Mouse (Mus musculus) forebrain, embryonic 13.5 days (tissue): ENCODE data around the gene Syt1. TPM values are rescaled to one million over a fixed set of nuclear protein-coding genes. Genes with fewer than 3 reads are reported as not detected.

Experiments
- ATAC-seq: fragments of 200-750 bp; cut with Nextera tagmentation; 2 replicates; pipeline ENCODE4 v1.8.0; 2017
- H3K27ac ChIP-seq: fragments of 300-500 bp; sonication (generic); 2 replicates; pipeline ENCODE4 v1.5.1; 2015; ENCODE audit warnings: inconsistent platforms, mild to moderate bottlenecking, moderate library complexity
- H3K27me3 ChIP-seq: fragments of 300-500 bp; sonication (generic); 2 replicates; pipeline ENCODE4 v1.6.1; 2015; ENCODE audit warnings: mild to moderate bottlenecking, inconsistent platforms
- H3K36me3 ChIP-seq: fragments of 300-500 bp; sonication (generic); 2 replicates; pipeline ENCODE4 v1.6.1; 2015; ENCODE audit warnings: mild to moderate bottlenecking, inconsistent platforms; ENCODE audit not compliant: poor library complexity, severe bottlenecking
- H3K4me1 ChIP-seq: fragments of 300-500 bp; sonication (generic); 2 replicates; pipeline ENCODE4 v1.6.1; 2015; ENCODE audit warnings: inconsistent platforms
- H3K4me2 ChIP-seq: fragments of 300-500 bp; sonication (generic); 2 replicates; pipeline ENCODE4 v1.6.1; 2015; ENCODE audit warnings: inconsistent platforms, mild to moderate bottlenecking, moderate library complexity
- H3K4me3 ChIP-seq: fragments of 300-500 bp; sonication (generic); 2 replicates; pipeline ENCODE4 v1.5.1; 2015; ENCODE audit warnings: mild to moderate bottlenecking, inconsistent platforms
- H3K9ac ChIP-seq: fragments of 300-500 bp; sonication (generic); 2 replicates; pipeline ENCODE4 v1.6.1; 2015; ENCODE audit warnings: mild to moderate bottlenecking, inconsistent platforms
- H3K9me3 ChIP-seq: fragments of 300-500 bp; sonication (generic); replicated peaks from 2 replicates; pipeline ENCODE4 v1.6.1; 2016; ENCODE audit warnings: inconsistent platforms
- WGBS: fragments of 180-500 bp; shearing (Covaris S2); methylation state at CpG from one replicate; pipeline ENCODE4 v1.1.7; 2015; 5-methylcytosine and 5-hydroxymethylcytosine counted together
- polyA plus RNA-seq: library from polyadenylated mRNA; unstranded; fragments of >200 nt; fragmentation: Nextera tagmentation; extraction: Ambion mirVana; gene quantifications from 2 replicates; pipeline ENCODE4 v1.2.1, GENCODE M21; 2015

The Syt1 gene
- polyA plus RNA-seq, 1 experiment from 2014 or later, result 45.9 TPM

- H3K4me2 ChIP-seq, result no peak overlapping the region
- H3K27ac ChIP-seq, result no peak overlapping the region
- no peak overlapping the region for H3K9ac ChIP-seq
- H3K36me3 ChIP-seq, result no peaks in the 10 kb centered on the region
- no peaks in the 10 kb centered on the region for H3K9me3 ChIP-seq
- peaks cover under 1% of the 10 kb centered on the region; the same call in 1 of the 2 replicates for H3K4me1 ChIP-seq
- H3K4me3 ChIP-seq, result no peak overlapping the region
- no peaks in the 10 kb centered on the region for H3K27me3 ChIP-seq
- ATAC-seq, result no peak
- WGBS, result 97% methylated on average over 5 of the region's 5 CpGs
Measured at GRCm38 (mm10) chr10:108875730-108876129, 135.1 kb downstream of the Syt1 start.

- WGBS, result 58% methylated on average over 4 of the region's 4 CpGs
- Histone ChIP-seq H3K4me1 (peaks cover 3% of the 10 kb centered on the region; the same call in 1 of the 2 replicates), H3K4me3 (no peak overlapping the region), H3K9ac (no peak overlapping the region), H3K27me3 (no peaks in the 10 kb centered on the region), H3K27ac (no peak overlapping the region), H3K4me2 (no peak overlapping the region), H3K36me3 (no peaks in the 10 kb centered on the region), H3K9me3 (no peaks in the 10 kb centered on the region)
- no peak for ATAC-seq
Measured at GRCm38 (mm10) chr10:108874687-108875086, 136.1 kb downstream of the Syt1 start.

GRCm38 (mm10) chr10:108872359-108872758 lies 138.4 kb downstream of the Syt1 start:
- 61% methylated on average over 6 of the region's 6 CpGs for WGBS
- Histone ChIP-seq H3K27ac (no peak overlapping the region), H3K27me3 (no peaks in the 10 kb centered on the region), H3K9me3 (no peaks in the 10 kb centered on the region), H3K4me2 (no peak overlapping the region), H3K9ac (no peak overlapping the region), H3K4me3 (no peak overlapping the region), H3K36me3 (no peaks in the 10 kb centered on the region), H3K4me1 (peaks cover 3% of the 10 kb centered on the region)
- ATAC-seq, result peak; percentile 63

- peaks cover 7% of the 10 kb centered on the region for H3K4me1 ChIP-seq
- no peak overlapping the region for H3K4me2 ChIP-seq
- H3K9me3 ChIP-seq, result no peaks in the 10 kb centered on the region
- H3K27me3 ChIP-seq, result no peaks in the 10 kb centered on the region
- H3K9ac ChIP-seq, result no peak overlapping the region
- H3K27ac ChIP-seq, result no peak overlapping the region
- WGBS, result 47% methylated on average over 4 of the region's 4 CpGs
- H3K4me3 ChIP-seq, result no peak overlapping the region
- no peaks in the 10 kb centered on the region for H3K36me3 ChIP-seq
- ATAC-seq, result 0 out of 2 replicates have a peak, but pooled peaks have one; percentile 33
Measured at GRCm38 (mm10) chr10:108870586-108870985, 140.2 kb downstream of the Syt1 start.

- WGBS, result 88% methylated on average over 4 of the region's 4 CpGs
- Histone ChIP-seq H3K36me3 (no peaks in the 10 kb centered on the region), H3K4me3 (no peak overlapping the region), H3K27me3 (no peaks in the 10 kb centered on the region), H3K9ac (no peak overlapping the region), H3K27ac (no peak overlapping the region), H3K4me2 (no peak overlapping the region), H3K4me1 (peaks cover 7% of the 10 kb centered on the region), H3K9me3 (no peaks in the 10 kb centered on the region)
- ATAC-seq, result no peak
Measured at GRCm38 (mm10) chr10:108868136-108868535, 142.6 kb downstream of the Syt1 start.

GRCm38 (mm10) chr10:108867202-108867601 lies 143.6 kb downstream of the Syt1 start:
- no peak overlapping the region for H3K27ac ChIP-seq
- H3K4me2 ChIP-seq, result no peak overlapping the region
- no peaks in the 10 kb centered on the region for H3K9me3 ChIP-seq
- H3K4me3 ChIP-seq, result no peak overlapping the region
- no peak for ATAC-seq
- H3K9ac ChIP-seq, result no peak overlapping the region
- H3K27me3 ChIP-seq, result no peaks in the 10 kb centered on the region
- 62% methylated on average over 6 of the region's 6 CpGs for WGBS
- peaks cover 7% of the 10 kb centered on the region for H3K4me1 ChIP-seq
- no peaks in the 10 kb centered on the region for H3K36me3 ChIP-seq

- no peaks in the 10 kb centered on the region for H3K36me3 ChIP-seq
- WGBS, result 95% methylated on average over 4 of the region's 4 CpGs
- H3K4me3 ChIP-seq, result no peak overlapping the region
- H3K27me3 ChIP-seq, result no peaks in the 10 kb centered on the region
- peaks cover 5% of the 10 kb centered on the region for H3K4me1 ChIP-seq
- no peak for ATAC-seq
- no peak overlapping the region for H3K27ac ChIP-seq
- H3K9me3 ChIP-seq, result no peaks in the 10 kb centered on the region
- no peak overlapping the region for H3K4me2 ChIP-seq
- no peak overlapping the region for H3K9ac ChIP-seq
Measured at GRCm38 (mm10) chr10:108865586-108865985, 145.2 kb downstream of the Syt1 start.

GRCm38 (mm10) chr10:108855986-108856385 lies 154.8 kb downstream of the Syt1 start:
- no peaks in the 10 kb centered on the region for H3K4me1 ChIP-seq
- no peaks in the 10 kb centered on the region for H3K36me3 ChIP-seq
- 78% methylated on average over 6 of the region's 6 CpGs for WGBS
- no peak overlapping the region for H3K4me2 ChIP-seq
- no peak overlapping the region for H3K9ac ChIP-seq
- H3K4me3 ChIP-seq, result no peak overlapping the region
- peak; percentile 72; the same call in 1 of the 2 replicates for ATAC-seq
- H3K27ac ChIP-seq, result no peak overlapping the region
- H3K27me3 ChIP-seq, result no peaks in the 10 kb centered on the region
- no peaks in the 10 kb centered on the region for H3K9me3 ChIP-seq

- H3K4me3 ChIP-seq, result no peak overlapping the region
- no peak overlapping the region for H3K4me2 ChIP-seq
- no peaks in the 10 kb centered on the region for H3K36me3 ChIP-seq
- H3K4me1 ChIP-seq, result no peaks in the 10 kb centered on the region
- H3K9ac ChIP-seq, result no peak overlapping the region
- ATAC-seq, result no peak
- WGBS, result 79% methylated on average over 4 of the region's 4 CpGs
- no peaks in the 10 kb centered on the region for H3K9me3 ChIP-seq
- no peak overlapping the region for H3K27ac ChIP-seq
- no peaks in the 10 kb centered on the region for H3K27me3 ChIP-seq
Measured at GRCm38 (mm10) chr10:108852757-108853156, 158.0 kb downstream of the Syt1 start.

GRCm38 (mm10) chr10:108837434-108837833 lies 173.3 kb downstream of the Syt1 start:
- no peaks in the 10 kb centered on the region for H3K9me3 ChIP-seq
- 88% methylated on average over 1 of the region's 1 CpGs for WGBS
- ATAC-seq, result no peak
- peaks cover under 1% of the 10 kb centered on the region; the same call in 1 of the 2 replicates for H3K4me1 ChIP-seq
- H3K27ac ChIP-seq, result no peak overlapping the region
- no peak overlapping the region for H3K4me2 ChIP-seq
- no peaks in the 10 kb centered on the region for H3K36me3 ChIP-seq
- no peak overlapping the region for H3K9ac ChIP-seq
- H3K4me3 ChIP-seq, result no peak overlapping the region
- H3K27me3 ChIP-seq, result no peaks in the 10 kb centered on the region

- 85% methylated on average over 6 of the region's 6 CpGs for WGBS
- no peaks in the 10 kb centered on the region for H3K27me3 ChIP-seq
- H3K4me1 ChIP-seq, result peaks cover 4% of the 10 kb centered on the region; the same call in 1 of the 2 replicates
- H3K36me3 ChIP-seq, result no peaks in the 10 kb centered on the region
- no peak overlapping the region for H3K9ac ChIP-seq
- no peaks in the 10 kb centered on the region for H3K9me3 ChIP-seq
- no peak overlapping the region for H3K4me2 ChIP-seq
- ATAC-seq, result no peak
- no peak overlapping the region for H3K4me3 ChIP-seq
- H3K27ac ChIP-seq, result no peak overlapping the region
Measured at GRCm38 (mm10) chr10:108832248-108832647, 178.5 kb downstream of the Syt1 start.

- no peak overlapping the region for H3K27ac ChIP-seq
- ATAC-seq, result no peak
- H3K9me3 ChIP-seq, result no peaks in the 10 kb centered on the region
- no peak overlapping the region for H3K4me2 ChIP-seq
- no peaks in the 10 kb centered on the region for H3K36me3 ChIP-seq
- no peaks in the 10 kb centered on the region for H3K27me3 ChIP-seq
- H3K4me1 ChIP-seq, result peaks cover 4% of the 10 kb centered on the region; the same call in 1 of the 2 replicates
- 73% methylated on average over 6 of the region's 6 CpGs for WGBS
- no peak overlapping the region for H3K4me3 ChIP-seq
- H3K9ac ChIP-seq, result no peak overlapping the region
Measured at GRCm38 (mm10) chr10:108831801-108832200, 179.0 kb downstream of the Syt1 start.

GRCm38 (mm10) chr10:108822273-108822672 lies 188.5 kb downstream of the Syt1 start:
- no peaks in the 10 kb centered on the region for H3K27me3 ChIP-seq
- no peaks in the 10 kb centered on the region for H3K9me3 ChIP-seq
- no peak for ATAC-seq
- H3K4me3 ChIP-seq, result no peak overlapping the region
- H3K4me1 ChIP-seq, result no peaks in the 10 kb centered on the region
- 96% methylated on average over 6 of the region's 6 CpGs for WGBS
- no peak overlapping the region for H3K4me2 ChIP-seq
- H3K9ac ChIP-seq, result no peak overlapping the region
- H3K27ac ChIP-seq, result no peak overlapping the region
- H3K36me3 ChIP-seq, result no peaks in the 10 kb centered on the region
